Mouse (Mus musculus) liver, adult 2 months (tissue): ENCODE data around the gene Senp2. TPM values are rescaled to one million over a fixed set of nuclear protein-coding genes. Genes with fewer than 3 reads are reported as not detected.
A peak's percentile ranks its signal among the peaks of the same experiment; 100 is the strongest.

Source experiments
- DNase-seq: peaks from one replicate; pipeline ENCODE4 v3.0.0-alpha.2; 2011; ENCODE audit warnings: low read depth, low spot score; ENCODE audit errors: extremely low read depth
- H3K27ac ChIP-seq: fragments of 200-500 bp; replicated peaks from 2 replicates; pipeline ENCODE4 v1.5.1; 2012; ENCODE audit warnings: low read depth, mild to moderate bottlenecking, control low read depth, inconsistent platforms, low read length; ENCODE audit not compliant: insufficient read depth
- H3K27me3 ChIP-seq: fragments of 200-500 bp; 2 replicates; pipeline ENCODE4 v1.6.1; 2012; ENCODE audit warnings: mild to moderate bottlenecking, moderate library complexity, low read length, inconsistent platforms; ENCODE audit not compliant: control insufficient read depth, insufficient read depth
- H3K36me3 ChIP-seq: fragments of 200-500 bp; 2 replicates; pipeline ENCODE4 v1.6.1; 2012; ENCODE audit warnings: low read length, inconsistent platforms; ENCODE audit not compliant: control insufficient read depth, insufficient read depth
- H3K4me1 ChIP-seq: fragments of 200-500 bp; 2 replicates; pipeline ENCODE4 v1.6.1; 2011; ENCODE audit warnings: low read length; ENCODE audit not compliant: control insufficient read depth, insufficient read depth
- H3K4me3 ChIP-seq: fragments of 200-500 bp; 2 replicates; pipeline ENCODE4 v1.5.1; 2011; ENCODE audit warnings: low read depth, mild to moderate bottlenecking, control low read depth, low read length, moderate library complexity; ENCODE audit not compliant: insufficient read depth
- H3K79me2 ChIP-seq: fragments of 200-500 bp; 2 replicates; pipeline ENCODE4 v1.6.1; 2012; ENCODE audit warnings: inconsistent platforms, mild to moderate bottlenecking, low read length, moderate library complexity; ENCODE audit not compliant: control insufficient read depth, insufficient read depth
- H3K9ac ChIP-seq: fragments of 200-500 bp; 2 replicates; pipeline ENCODE4 v1.6.1; 2012; ENCODE audit warnings: low read depth, mild to moderate bottlenecking, control low read depth, inconsistent platforms, low read length
- CTCF ChIP-seq: fragments of 200-500 bp; IDR thresholded peaks from 2 replicates; pipeline ENCODE4 v1.5.1; 2011; ENCODE audit warnings: low read depth, low read length, control low read depth
- POLR2A ChIP-seq: fragments of 200-500 bp; IDR thresholded peaks from 2 replicates; pipeline ENCODE4 v1.6.1; 2011; ENCODE audit warnings: low read length, control low read depth; ENCODE audit not compliant: insufficient read depth; ENCODE audit errors: extremely low read depth
- WGBS: fragments of 180-500 bp; shearing (Covaris S2); methylation state at CpG from one replicate; pipeline ENCODE4 v1.1.7; 2018; 5-methylcytosine and 5-hydroxymethylcytosine counted together
- polyA plus RNA-seq: library from polyadenylated mRNA; depleted of rRNA; stranded (reverse); fragments of >200 nt; gene quantifications from 2 replicates; pipeline ENCODE4 v1.2.3, GENCODE M21; 2012
- total RNA-seq: library from RNA; depleted of rRNA; stranded (reverse); fragments of >200 nt; gene quantifications from 2 replicates; pipeline ENCODE4 v1.2.3, GENCODE M21; 2014

The Senp2 gene
- total and polyA plus RNA-seq, 2 experiments = 3.9 to 11.0 TPM

GRCm38 (mm10) chr16:21991774-21992173, 17.5 kb upstream of the Senp2 start:
- no peaks in the 10 kb centered on the region for H3K79me2 ChIP-seq

GRCm38 (mm10) chr16:21995304-21995703, 14.0 kb upstream of the Senp2 start, which contains the start of gene Liph:
TSS of gene Liph (minus strand) at chr16:21995663.
- Histone ChIP-seq H3K27me3 (no peaks in the 10 kb centered on the region), H3K36me3 (no peaks in the 10 kb centered on the region), H3K9ac (no peak within 1 kb of the TSS), H3K79me2 (no peaks in the 10 kb centered on the region), H3K27ac (no peak within 1 kb of the TSS), H3K4me1 (no peaks in the 10 kb centered on the region), H3K4me3 (peak within 1 kb of the TSS; percentile 0; the same call in 1 of the 2 replicates)
- 16% methylated on average over 16 of the region's 16 CpGs for WGBS
- TF ChIP-seq POLR2A = no peak
- TF ChIP-seq CTCF = no peak
- DNase-seq = no peak

More at GRCm38 (mm10) chr16:21991774-21992173, 17.5 kb upstream of the Senp2 start:
- Histone ChIP-seq H3K27me3 (no peaks in the 10 kb centered on the region), H3K4me1 (no peaks in the 10 kb centered on the region), H3K4me3 (no peak overlapping the region), H3K27ac (no peak overlapping the region), H3K36me3 (no peaks in the 10 kb centered on the region), H3K9ac (no peak overlapping the region)
- DNase-seq = no peak
- 92% methylated on average over 2 of the region's 2 CpGs for WGBS
- TF ChIP-seq POLR2A (no peak), CTCF (no peak)

GRCm38 (mm10) chr16:21996402-21996801, 12.9 kb upstream of the Senp2 start:
- Histone ChIP-seq H3K36me3 (no peaks in the 10 kb centered on the region), H3K27me3 (no peaks in the 10 kb centered on the region), H3K4me3 (no peak overlapping the region), H3K9ac (no peak overlapping the region), H3K27ac (no peak overlapping the region), H3K4me1 (no peaks in the 10 kb centered on the region), H3K79me2 (no peaks in the 10 kb centered on the region)
- no peak for TF ChIP-seq CTCF
- WGBS = 70% methylated on average over 4 of the region's 4 CpGs
- DNase-seq = no peak

- no peak overlapping the region for H3K9ac ChIP-seq
- H3K27me3 ChIP-seq = no peaks in the 10 kb centered on the region
- H3K36me3 ChIP-seq = no peaks in the 10 kb centered on the region
- TF ChIP-seq CTCF (no peak), POLR2A (no peak)
- WGBS = 55% methylated on average over 5 of the region's 5 CpGs
- H3K79me2 ChIP-seq = no peaks in the 10 kb centered on the region
- no peak overlapping the region for H3K27ac ChIP-seq
- no peak for DNase-seq
- no peak overlapping the region for H3K4me3 ChIP-seq
- H3K4me1 ChIP-seq = no peaks in the 10 kb centered on the region
These were observed 12.2 kb upstream of the Senp2 start for GRCm38 (mm10) chr16:21996881-21997641.

- H3K79me2 ChIP-seq = no peaks in the 10 kb centered on the region
- no peak overlapping the region for H3K27ac ChIP-seq
- H3K4me3 ChIP-seq = no peak overlapping the region
- WGBS = 27% methylated on average over 5 of the region's 5 CpGs
- DNase-seq = no peak
- H3K4me1 ChIP-seq = no peaks in the 10 kb centered on the region
- H3K36me3 ChIP-seq = no peaks in the 10 kb centered on the region
- no peak for TF ChIP-seq CTCF
- no peak for TF ChIP-seq POLR2A
- no peak overlapping the region for H3K9ac ChIP-seq
- no peaks in the 10 kb centered on the region for H3K27me3 ChIP-seq
These were observed 11.2 kb upstream of the Senp2 start for GRCm38 (mm10) chr16:21998061-21998460.

GRCm38 (mm10) chr16:21999941-22000690, 9.2 kb upstream of the Senp2 start:
- Histone ChIP-seq H3K27ac (no peak overlapping the region), H3K27me3 (no peaks in the 10 kb centered on the region), H3K79me2 (no peaks in the 10 kb centered on the region), H3K9ac (no peak overlapping the region), H3K36me3 (no peaks in the 10 kb centered on the region), H3K4me3 (no peak overlapping the region), H3K4me1 (no peaks in the 10 kb centered on the region)
- WGBS = 87% methylated on average over 4 of the region's 4 CpGs
- TF ChIP-seq POLR2A (no peak), CTCF (no peak)
- no peak for DNase-seq
